Mouse (Mus musculus) spleen, adult 2 months (tissue): ENCODE measurements at regions not wholly inside any gene's neighbourhood (a gene's known extent, or its start where the extent isn't known, plus 50 kb on each side); places are given as distances from the start of the nearest gene placed in this dataset.

Experiments used
- CTCF ChIP-seq: fragments of 200-500 bp; IDR thresholded peaks from 2 replicates; pipeline ENCODE4 v1.5.1; 2011; ENCODE audit warnings: mild to moderate bottlenecking, inconsistent platforms; ENCODE audit not compliant: insufficient read depth, insufficient read length, insufficient replicate concordance; ENCODE audit errors: extremely low read depth
- POLR2A ChIP-seq: fragments of 200-500 bp; IDR thresholded peaks from 2 replicates; pipeline ENCODE4 v1.6.1; 2011; ENCODE audit warnings: low read depth, low read length, inconsistent platforms

DNA sequence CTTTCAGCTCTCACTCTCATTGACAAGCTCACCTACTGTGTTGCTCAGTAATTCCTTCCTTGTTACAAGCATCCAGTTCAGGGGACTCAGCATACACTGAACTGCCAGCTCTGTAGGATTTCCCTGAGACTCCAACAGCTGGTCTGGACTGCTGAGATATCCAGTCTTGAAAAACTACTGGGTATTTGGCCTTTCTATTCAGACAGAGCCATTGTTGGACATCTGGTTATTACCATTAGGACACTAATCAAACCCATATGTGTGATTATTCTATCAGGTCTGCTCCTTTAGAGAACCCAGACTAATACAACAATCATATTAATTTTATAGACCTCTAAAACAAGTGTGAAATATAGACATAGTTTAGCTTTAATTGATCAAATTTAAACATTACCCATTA lies 1146.2 kb downstream of the Basp1 start:
- TF ChIP-seq CTCF (no peak), POLR2A (no peak)
